Mouse (Mus musculus): ENCODE results near the gene Skp1a. TPM values are rescaled to one million over a fixed set of nuclear protein-coding genes. Genes with fewer than 3 reads are reported as not detected.

The Skp1a gene
- total and polyA plus RNA-seq, 3 experiments = 169 to 371 (median 209) TPM

GRCm38 (mm10) chr11:52220282-52220681, 11.5 kb upstream of the Skp1a start:
- Histone ChIP-seq H3K36me3 (replicated peaks in 1 of 2; ENCODE audit: control insufficient read depth in 1 of 2, insufficient read depth in 1 of 2, low read length in 1 of 2) (no peaks in the 10 kb centered on the region), H3K4me2 (ENCODE audit: insufficient read depth, low read depth, poor library complexity, severe bottlenecking) (peak overlapping the region; percentile 19; the same call in 1 of the 2 replicates), H3K9me3 (replicated peaks; ENCODE audit: low read length) (no peaks in the 10 kb centered on the region), H3K79me2 (replicated peaks; ENCODE audit: control insufficient read depth, extremely low read depth, insufficient read depth, poor library complexity, severe bottlenecking) (no peaks in the 10 kb centered on the region), H3K27me3 (replicated peaks) (peaks cover 4% of the 10 kb centered on the region), H3K4me1 (ENCODE audit: control insufficient read depth in 1 of 2, insufficient read depth in 2 of 2) (peaks cover 0 to 16% of the 10 kb centered on the region in 2 experiments; a peak in 2 of 4 replicates), H3K27ac (ENCODE audit: insufficient read depth, low read depth) (no peak overlapping the region), H3K4me3 (replicated peaks in 1 of 3; ENCODE audit: low read depth in 2 of 3, low read length in 2 of 3, poor library complexity in 1 of 3) (no peak overlapping the region), H3K9ac (ENCODE audit: insufficient read depth, low read depth) (no peak overlapping the region)
- DNase-seq (ENCODE audit: extremely low read depth) = peak; percentile 87
- TF ChIP-seq MEF2A (IDR thresholded peaks at IDR 0.05; ENCODE audit: borderline replicate concordance, low read depth, low read length) (peak; percentile 43; the same call in 1 of the 2 replicates), ZC3H11A (IDR thresholded peaks at IDR 0.05; ENCODE audit: low read depth, low read length) (peak; percentile 71), MYC (IDR thresholded peaks at IDR 0.05; ENCODE audit: low read depth, low read length) (peak; percentile 72; the same call in 1 of the 2 replicates), SMC3 (IDR thresholded peaks at IDR 0.05; ENCODE audit: low read depth, low read length) (peak; percentile 95), ELF1 (IDR thresholded peaks at IDR 0.05; ENCODE audit: low read depth, low read length) (no peak), ZKSCAN1 (IDR thresholded peaks at IDR 0.05; ENCODE audit: borderline replicate concordance, low read depth, low read length) (no peak), GABPA (IDR thresholded peaks at IDR 0.05; ENCODE audit: insufficient replicate concordance, low read depth, low read length) (no peak), ZNF384 (IDR thresholded peaks at IDR 0.05; ENCODE audit: low read depth, low read length) (no peak), TBP (conservative IDR thresholded peaks at IDR 0.05; ENCODE audit: low read depth, low read length) (no peak), CTCF (conservative IDR thresholded peaks at IDR 0.05 in 1 of 2, IDR thresholded peaks at IDR 0.05 in 1 of 2; ENCODE audit: low read depth in 2 of 2, low read length in 2 of 2) (peak; percentile 80 to 98), NELFE (IDR thresholded peaks at IDR 0.05; ENCODE audit: low read depth, low read length) (no peak), POLR2A (IDR thresholded peaks at IDR 0.05; ENCODE audit: low read depth, low read length) (no peak), RAD21 (IDR thresholded peaks at IDR 0.05; ENCODE audit: low read depth, low read length) (peak; percentile 96), CHD2 (IDR thresholded peaks at IDR 0.05; ENCODE audit: low read length) (peak; percentile 91), ETS1 (conservative IDR thresholded peaks at IDR 0.05; ENCODE audit: low read depth, low read length) (no peak), BHLHE40 (IDR thresholded peaks at IDR 0.05; ENCODE audit: low read depth, low read length) (peak; percentile 46; the same call in 1 of the 2 replicates), NRF1 (IDR thresholded peaks at IDR 0.05; ENCODE audit: low read depth, low read length) (no peak), UBTF (IDR thresholded peaks at IDR 0.05; ENCODE audit: low read depth, low read length) (no peak), MAZ (IDR thresholded peaks at IDR 0.05; ENCODE audit: low read depth, low read length) (peak; percentile 95), IRF4 (IDR thresholded peaks at IDR 0.05; ENCODE audit: low read depth, low read length) (peak; percentile 60; the same call in 1 of the 2 replicates), USF1 (IDR thresholded peaks at IDR 0.05; ENCODE audit: low read depth, low read length) (no peak), USF2 (conservative IDR thresholded peaks at IDR 0.05; ENCODE audit: low read depth, low read length) (no peak), SIN3A (IDR thresholded peaks at IDR 0.05; ENCODE audit: low read length) (peak; percentile 49; the same call in 1 of the 2 replicates), TCF12 (IDR thresholded peaks at IDR 0.05; ENCODE audit: low read depth, low read length) (0 out of 2 replicates have a peak, but pooled peaks have one; percentile 36), MAX (IDR thresholded peaks at IDR 0.05; ENCODE audit: low read length) (peak; percentile 59; the same call in 1 of the 2 replicates), EP300 (IDR thresholded peaks at IDR 0.05; ENCODE audit: low read length) (no peak), MXI1 (IDR thresholded peaks at IDR 0.05; ENCODE audit: low read depth, low read length) (no peak; the same call in 1 of the 2 replicates), PAX5 (IDR thresholded peaks at IDR 0.05; ENCODE audit: low read length) (no peak), E2F4 (IDR thresholded peaks at IDR 0.05; ENCODE audit: insufficient replicate concordance, low read depth, low read length) (no peak), CHD1 (IDR thresholded peaks at IDR 0.05; ENCODE audit: low read depth, low read length) (no peak), RCOR1 (conservative IDR thresholded peaks at IDR 0.05; ENCODE audit: low read depth, low read length) (no peak), HCFC1 (IDR thresholded peaks at IDR 0.05; ENCODE audit: low read depth, low read length) (no peak), MAFK (IDR thresholded peaks at IDR 0.05; ENCODE audit: insufficient replicate concordance, low read length) (no peak), JUN (IDR thresholded peaks at IDR 0.05; ENCODE audit: insufficient read depth, low read depth, low read length) (no peak), KAT2A (IDR thresholded peaks at IDR 0.05; ENCODE audit: insufficient replicate concordance, low read length) (0 out of 2 replicates have a peak, but pooled peaks have one; percentile 14), JUND (conservative IDR thresholded peaks at IDR 0.05; ENCODE audit: low read depth, low read length) (0 out of 2 replicates have a peak, but pooled peaks have one; percentile 35), POLR2AphosphoS2 (IDR thresholded peaks at IDR 0.05; ENCODE audit: low read depth, low read length) (no peak), ZMIZ1 (IDR thresholded peaks at IDR 0.05; ENCODE audit: low read depth, low read length) (no peak)
- dilution Hi-C loops (cut with MboI; ENCODE audit: extremely low pct_ligation_motif_present, extremely low pct_unique_long_range_greater_than_20kb, low sequenced_read_pairs) (no loop called here), in situ Hi-C loops (cut with MboI; ENCODE audit: low pct_ligation_motif_present, low pct_unique_long_range_greater_than_20kb, low sequenced_read_pairs) (loop anchor here (10.0 kb wide), 2 partner anchors 75 to 165 kb away; partner anchors contain the start of gene Olfr1373)
